Mouse (Mus musculus) stomach, postnatal 0 days (tissue): ENCODE results near the gene Vstm2a. TPM values are rescaled to one million over a fixed set of nuclear protein-coding genes. Genes with fewer than 3 reads are reported as not detected.

Source experiments
- ATAC-seq: fragments of 200-750 bp; cut with Nextera tagmentation; 2 replicates; pipeline ENCODE4 v1.8.0; 2017; ENCODE audit not compliant: low FRiP score, low TSS enrichment
- DNase-seq: peaks from one replicate; pipeline ENCODE4 v3.0.0-alpha.2; 2016; ENCODE audit warnings: low spot score
- H3K27ac ChIP-seq: fragments of 300-500 bp; sonication (generic); replicated peaks from 2 replicates; pipeline ENCODE4 v1.5.1; 2014; ENCODE audit warnings: mild to moderate bottlenecking, control low read depth
- H3K27me3 ChIP-seq: fragments of 300-500 bp; sonication (generic); 2 replicates; pipeline ENCODE4 v1.6.1; 2014; ENCODE audit warnings: low read length; ENCODE audit not compliant: control insufficient read depth, insufficient read depth
- H3K36me3 ChIP-seq: fragments of 300-500 bp; sonication (generic); 2 replicates; pipeline ENCODE4 v1.6.1; 2014; ENCODE audit warnings: low read length, mixed read lengths; ENCODE audit not compliant: control insufficient read depth, insufficient read depth
- H3K4me1 ChIP-seq: fragments of 300-500 bp; sonication (generic); replicated peaks from 2 replicates; pipeline ENCODE4 v1.6.1; 2014; ENCODE audit warnings: antibody characterized with exemption; ENCODE audit not compliant: control insufficient read depth, insufficient read depth
- H3K4me2 ChIP-seq: fragments of 300-500 bp; sonication (generic); replicated peaks from 2 replicates; pipeline ENCODE4 v1.6.1; 2014; ENCODE audit warnings: low read depth, mild to moderate bottlenecking, control low read depth, moderate library complexity
- H3K4me3 ChIP-seq: fragments of 300-500 bp; sonication (generic); 2 replicates; pipeline ENCODE4 v1.5.1; 2014; ENCODE audit warnings: low read depth, low read length, control low read depth
- H3K9ac ChIP-seq: fragments of 300-500 bp; sonication (generic); 2 replicates; pipeline ENCODE4 v1.6.1; 2014; ENCODE audit warnings: mild to moderate bottlenecking, low read length, control low read depth, mixed read lengths
- H3K9me3 ChIP-seq: fragments of 300-500 bp; sonication (generic); 2 replicates; pipeline ENCODE4 v1.6.1; 2016; ENCODE audit warnings: low read length; ENCODE audit not compliant: control insufficient read depth
- CTCF ChIP-seq: IDR thresholded peaks from 2 replicates; pipeline ENCODE4 v1.5.1; 2016; ENCODE audit warnings: antibody characterized with exemption, low read depth, mild to moderate bottlenecking, moderate library complexity
- EP300 ChIP-seq: optimal IDR thresholded peaks from 2 replicates; pipeline ENCODE3; 2016; ENCODE audit warnings: antibody characterized with exemption
- WGBS: fragments of 180-500 bp; shearing (Covaris S2); extraction: QIAGEN DNeasy Blood & Tissue Kit; methylation state at CpG from one replicate; pipeline ENCODE4 v1.1.7; 2014; 5-methylcytosine and 5-hydroxymethylcytosine counted together
- polyA plus RNA-seq: library from polyadenylated mRNA; unstranded; fragments of >200 nt; fragmentation: Nextera tagmentation; extraction: Ambion mirVana; gene quantifications from 2 replicates; pipeline ENCODE4 v1.2.1, GENCODE M21; 2015

Vstm2a gene
- polyA plus RNA-seq, 1 experiment from 2014 or later = 0.72 TPM

GRCm38 (mm10) chr11:16315097-16315496 lies 57.6 kb downstream of the Vstm2a start:
- Histone ChIP-seq H3K9ac (no peak overlapping the region), H3K9me3 (no peaks in the 10 kb centered on the region), H3K36me3 (no peaks in the 10 kb centered on the region), H3K4me3 (no peak overlapping the region), H3K27ac (no peak overlapping the region), H3K4me2 (no peak overlapping the region), H3K27me3 (no peaks in the 10 kb centered on the region), H3K4me1 (no peaks in the 10 kb centered on the region)
- TF ChIP-seq EP300 (no peak), CTCF (no peak)
- no peak for DNase-seq
- WGBS = 78% methylated on average over 2 of the region's 2 CpGs
- no peak for ATAC-seq

GRCm38 (mm10) chr11:16345179-16345578 lies 87.7 kb downstream of the Vstm2a start:
- H3K27ac ChIP-seq = no peak overlapping the region
- no peak overlapping the region for H3K4me2 ChIP-seq
- TF ChIP-seq CTCF = no peak
- TF ChIP-seq EP300 = no peak
- H3K9ac ChIP-seq = no peak overlapping the region
- no peak for DNase-seq
- H3K4me1 ChIP-seq = no peaks in the 10 kb centered on the region
- no peaks in the 10 kb centered on the region for H3K27me3 ChIP-seq
- 50% methylated on average over 3 of the region's 3 CpGs for WGBS
- H3K4me3 ChIP-seq = no peak overlapping the region
- H3K36me3 ChIP-seq = no peaks in the 10 kb centered on the region
- no peak for ATAC-seq
- no peaks in the 10 kb centered on the region for H3K9me3 ChIP-seq

GRCm38 (mm10) chr11:16345676-16346075 lies 88.2 kb downstream of the Vstm2a start:
- Histone ChIP-seq H3K4me3 (no peak overlapping the region), H3K36me3 (no peaks in the 10 kb centered on the region), H3K4me1 (no peaks in the 10 kb centered on the region), H3K27ac (no peak overlapping the region), H3K9me3 (no peaks in the 10 kb centered on the region), H3K27me3 (no peaks in the 10 kb centered on the region), H3K4me2 (no peak overlapping the region), H3K9ac (no peak overlapping the region)
- DNase-seq (no peak), ATAC-seq (no peak)
- WGBS = 85% methylated on average over 3 of the region's 3 CpGs
- TF ChIP-seq EP300 = no peak
- no peak for TF ChIP-seq CTCF

DNA sequence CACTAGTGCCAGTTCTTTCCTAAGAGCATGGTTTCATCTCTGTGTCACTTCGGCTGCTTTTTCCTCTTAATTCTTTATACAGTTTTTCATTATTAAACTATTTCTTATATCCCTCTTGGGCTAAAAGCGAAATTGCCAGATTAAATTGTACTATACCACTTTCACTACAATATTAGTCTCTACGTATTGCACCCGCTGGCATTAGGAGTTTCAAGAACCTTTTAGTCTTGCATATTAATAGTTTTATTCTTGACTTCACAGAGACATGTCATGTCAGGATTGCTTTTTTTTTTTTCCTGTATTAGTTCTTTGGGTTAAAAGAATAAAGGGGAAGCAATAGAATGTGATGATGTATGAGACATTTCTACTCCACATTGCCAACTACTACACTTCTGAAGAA lies 94.4 kb downstream of the Vstm2a start:
- H3K4me2 ChIP-seq = no peak overlapping the region
- TF ChIP-seq CTCF = no peak
- TF ChIP-seq EP300 = no peak
- WGBS = 90% methylated on average over 4 of the region's 4 CpGs

GRCm38 (mm10) chr11:16354356-16354755 lies 96.8 kb downstream of the Vstm2a start:
- no peaks in the 10 kb centered on the region for H3K27me3 ChIP-seq
- no peaks in the 10 kb centered on the region for H3K9me3 ChIP-seq
- ATAC-seq (no peak), DNase-seq (no peak)
- no peak overlapping the region for H3K4me2 ChIP-seq
- H3K9ac ChIP-seq = no peak overlapping the region
- H3K27ac ChIP-seq = no peak overlapping the region
- H3K4me1 ChIP-seq = no peaks in the 10 kb centered on the region
- no peaks in the 10 kb centered on the region for H3K36me3 ChIP-seq
- H3K4me3 ChIP-seq = no peak overlapping the region
- no peak for TF ChIP-seq EP300
- no peak for TF ChIP-seq CTCF

More for the DNA sequence above, 94.4 kb downstream of the Vstm2a start:
- no peaks in the 10 kb centered on the region for H3K36me3 ChIP-seq
- no peak for ATAC-seq
- no peaks in the 10 kb centered on the region for H3K9me3 ChIP-seq
- DNase-seq = no peak
- no peak overlapping the region for H3K4me3 ChIP-seq
- H3K27ac ChIP-seq = no peak overlapping the region
- no peaks in the 10 kb centered on the region for H3K4me1 ChIP-seq
- no peak overlapping the region for H3K9ac ChIP-seq
- H3K27me3 ChIP-seq = no peaks in the 10 kb centered on the region

DNA sequence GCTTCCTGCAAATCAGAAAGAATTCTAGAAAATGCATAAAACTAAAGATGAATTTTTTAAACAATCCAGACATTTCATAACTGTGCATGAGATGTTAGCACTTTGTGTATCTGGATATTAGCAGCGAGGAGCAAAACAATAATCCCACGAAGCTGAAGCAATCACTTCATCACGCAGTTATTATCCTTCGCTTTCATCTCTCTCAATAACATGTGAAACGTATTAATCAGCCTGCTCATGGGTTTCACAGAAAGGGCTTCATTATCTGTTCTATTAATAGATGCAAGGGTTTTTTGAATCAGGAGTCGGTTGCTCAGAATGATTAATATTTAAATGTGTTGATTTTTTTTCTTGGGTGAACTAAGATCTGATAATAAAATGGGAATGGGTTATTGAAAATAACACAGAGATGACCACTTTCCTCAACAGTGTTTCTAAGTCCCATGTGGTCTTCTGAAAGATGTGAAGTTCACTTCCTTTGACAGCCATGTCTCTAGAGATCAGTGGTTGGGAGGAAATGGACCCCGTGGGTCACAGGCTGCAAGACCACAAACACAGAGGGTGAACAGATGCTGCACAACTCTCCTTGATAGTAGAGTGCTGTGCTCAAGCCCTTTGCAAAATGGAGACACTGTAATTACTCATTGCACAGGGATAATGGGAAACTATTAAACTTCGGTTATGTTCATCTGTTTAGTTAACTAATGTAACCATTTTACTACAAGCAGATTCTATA lies 109.5 kb downstream of the Vstm2a start:
- H3K9me3 ChIP-seq = no peaks in the 10 kb centered on the region
- H3K4me1 ChIP-seq = no peaks in the 10 kb centered on the region
- H3K4me2 ChIP-seq = no peak overlapping the region
- 67% methylated on average over 8 of the region's 8 CpGs for WGBS
- no peak overlapping the region for H3K4me3 ChIP-seq
- DNase-seq (no peak), ATAC-seq (no peak)
- TF ChIP-seq CTCF = no peak
- no peak for TF ChIP-seq EP300
- H3K36me3 ChIP-seq = no peaks in the 10 kb centered on the region
- H3K27ac ChIP-seq = no peak overlapping the region
- no peaks in the 10 kb centered on the region for H3K27me3 ChIP-seq
- H3K9ac ChIP-seq = no peak overlapping the region
